Mouse (Mus musculus): ENCODE data around the gene Proca1.

GRCm38 (mm10) chr11:78178859-78179437 lies 14.2 kb upstream of the Proca1 start:
- TF ChIP-seq POLR2A (IDR thresholded peaks at IDR 0.05; ENCODE audit: low read depth, low read length), result no peak
- TF ChIP-seq CTCF (IDR thresholded peaks at IDR 0.05; ENCODE audit: extremely low read depth, insufficient read depth, insufficient read length, insufficient replicate concordance), result no peak
